Mouse (Mus musculus) urinary bladder, postnatal 4 days (tissue): ENCODE data around the gene 1110059E24Rik.
"Not testable (repeated sequence)": the region's sequence is repeated elsewhere in the genome, so short reads cannot be mapped to it uniquely, and the experiment has no call there.

ENCODE experiments used
- DNase-seq, 2 experiments: peaks; one replicate each; pipeline ENCODE4 v3.0.0; 2021 to 2022; ENCODE audit warnings: low spot score in 2 of 2

The 1110059E24Rik gene

DNA sequence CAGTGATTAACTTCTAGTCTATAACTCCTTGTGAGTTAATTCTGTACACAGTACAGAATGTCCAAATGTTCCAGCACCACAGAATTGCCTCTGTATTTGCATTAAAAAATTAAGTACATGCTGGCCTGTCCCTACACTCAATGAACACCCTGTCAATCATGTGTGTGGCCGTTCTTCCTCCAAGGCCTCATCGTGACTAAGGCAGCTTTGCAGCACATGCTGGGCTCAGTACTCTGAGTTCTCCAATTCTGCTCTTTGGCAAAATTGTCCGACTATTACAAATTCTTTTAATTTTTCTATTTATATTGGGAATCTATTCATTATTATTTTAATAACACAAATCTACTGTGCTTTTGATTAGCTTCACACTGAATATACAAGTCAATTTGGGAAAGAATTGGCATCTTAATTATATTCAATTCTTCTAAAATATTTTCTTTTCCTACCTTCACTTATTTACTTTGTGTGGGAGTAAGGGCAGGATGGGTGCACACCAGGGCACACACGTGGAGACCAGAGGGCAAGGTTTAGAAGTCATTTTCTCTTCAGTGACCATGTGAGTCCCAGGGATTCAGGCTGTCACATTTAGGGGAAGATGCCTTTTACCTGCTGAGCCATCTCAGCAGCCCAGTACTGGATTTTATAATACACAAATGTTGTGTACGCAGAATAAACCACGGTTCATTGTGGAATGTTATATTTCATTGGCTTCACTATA, 26.3 kb downstream of the 1110059E24Rik start:
- DNase-seq: no peak

DNA sequence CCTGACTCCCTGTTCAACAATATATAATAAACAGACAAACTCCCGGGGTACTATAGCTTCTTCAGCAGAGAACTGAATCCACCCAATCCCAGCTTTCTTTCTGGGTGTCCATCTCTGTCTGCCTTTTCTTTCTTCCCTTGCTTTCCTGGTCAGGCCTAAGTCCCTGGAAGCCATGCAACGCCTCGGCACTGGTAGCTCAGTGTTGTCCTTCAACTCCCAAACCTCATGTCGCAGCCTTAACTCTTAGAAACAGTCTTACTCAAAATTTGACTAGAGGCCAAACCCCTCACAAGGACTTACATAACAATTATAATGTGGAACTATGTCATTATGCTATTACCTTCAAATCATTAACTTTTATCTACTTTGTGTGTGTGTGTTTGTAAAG, 28.6 kb downstream of the 1110059E24Rik start:
- DNase-seq: no peak

DNA sequence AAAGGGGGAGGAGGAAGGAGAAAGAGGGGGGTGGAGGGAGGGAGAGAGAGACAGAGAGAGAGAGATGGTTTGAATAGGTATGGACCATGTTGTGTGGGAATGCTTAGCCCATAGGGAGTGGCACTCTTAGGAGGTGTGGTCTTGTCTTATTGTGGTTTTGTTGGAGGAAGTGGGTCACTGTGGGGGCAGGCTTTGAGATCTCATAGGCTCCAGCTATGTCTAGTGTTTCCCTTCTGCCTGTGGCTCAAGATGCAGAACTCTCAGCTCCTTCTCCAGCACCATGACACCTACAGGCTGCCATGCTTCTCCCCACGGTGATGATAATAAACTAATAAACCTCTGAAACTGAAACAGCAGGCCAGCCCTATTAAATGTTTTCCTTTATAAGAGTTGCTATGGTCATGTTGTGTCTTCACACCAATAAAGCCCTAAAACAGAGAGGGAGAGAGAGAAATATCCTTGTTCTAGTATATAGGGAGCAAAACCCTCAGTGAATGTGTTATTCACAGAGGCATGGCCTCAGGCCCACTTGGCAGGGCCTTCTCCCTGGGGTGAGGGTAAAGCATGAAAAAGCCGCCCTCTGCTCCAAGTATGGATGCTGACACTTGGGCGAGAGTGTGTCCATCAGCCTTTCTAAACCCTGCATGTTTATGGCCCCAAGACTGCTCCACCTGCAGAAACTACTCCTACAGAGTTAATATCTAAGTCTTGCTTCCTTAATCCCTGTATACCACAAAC, 29.2 kb downstream of the 1110059E24Rik start:
- DNase-seq: no peak

DNA sequence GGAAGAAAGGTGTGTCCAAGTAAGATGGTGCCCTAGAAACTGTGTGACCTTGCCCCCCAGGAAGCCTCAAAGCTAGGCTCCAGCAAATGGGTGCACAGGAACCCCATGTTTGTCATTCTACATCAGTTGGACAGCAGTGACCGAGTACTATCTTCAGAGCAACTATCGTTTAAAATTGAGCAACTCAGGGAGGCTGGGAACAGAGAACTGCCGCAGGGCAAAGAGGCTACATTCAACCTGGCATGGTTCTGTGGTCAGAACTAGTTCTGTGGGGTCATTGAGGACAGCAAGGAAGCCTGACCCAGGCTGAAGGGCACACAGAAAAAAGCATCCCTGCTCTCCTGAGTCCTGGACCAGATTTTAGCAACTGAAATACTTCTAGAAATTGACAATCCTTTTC, 37.0 kb downstream of the 1110059E24Rik start:
- DNase-seq: no peak

DNA sequence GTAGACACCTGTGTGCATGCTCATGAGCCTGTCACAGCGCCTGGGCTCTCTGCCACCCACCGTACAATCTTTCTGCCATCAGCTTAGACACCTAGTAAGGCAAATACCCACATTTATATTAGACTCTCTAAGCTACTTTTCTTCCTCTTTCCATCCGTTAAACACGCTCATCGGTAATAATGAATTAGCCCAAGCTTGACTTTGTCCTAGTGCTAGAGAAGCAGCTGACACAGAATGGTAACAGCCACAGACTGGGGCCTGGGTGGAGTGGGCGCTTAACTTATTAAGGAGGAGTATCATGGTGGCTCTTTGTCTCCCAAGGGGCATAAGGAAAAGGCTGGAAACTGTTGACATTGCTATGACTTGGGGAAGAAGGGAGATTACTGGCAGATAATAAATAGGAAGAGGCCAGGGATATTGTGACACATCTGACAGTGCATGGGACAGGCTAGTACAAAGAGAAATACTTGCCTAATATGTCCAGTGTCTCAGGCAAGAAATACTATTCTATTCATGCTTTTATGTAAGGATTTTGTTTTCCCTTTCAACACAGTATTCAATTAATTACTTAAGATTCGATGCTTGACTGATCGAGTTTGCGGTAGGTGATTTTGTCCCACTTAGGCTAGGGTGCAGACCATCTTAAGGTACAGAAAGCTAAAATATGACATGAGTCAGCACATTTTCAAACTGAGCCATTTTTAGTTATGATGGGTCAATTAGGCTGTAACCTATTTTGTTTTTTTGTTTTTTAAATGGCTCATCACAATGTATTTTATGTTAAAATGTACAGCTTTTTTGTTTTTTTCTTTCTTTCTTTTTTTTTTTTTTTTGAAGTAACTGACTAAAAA, 40.8 kb downstream of the 1110059E24Rik start:
- no peak for DNase-seq

DNA sequence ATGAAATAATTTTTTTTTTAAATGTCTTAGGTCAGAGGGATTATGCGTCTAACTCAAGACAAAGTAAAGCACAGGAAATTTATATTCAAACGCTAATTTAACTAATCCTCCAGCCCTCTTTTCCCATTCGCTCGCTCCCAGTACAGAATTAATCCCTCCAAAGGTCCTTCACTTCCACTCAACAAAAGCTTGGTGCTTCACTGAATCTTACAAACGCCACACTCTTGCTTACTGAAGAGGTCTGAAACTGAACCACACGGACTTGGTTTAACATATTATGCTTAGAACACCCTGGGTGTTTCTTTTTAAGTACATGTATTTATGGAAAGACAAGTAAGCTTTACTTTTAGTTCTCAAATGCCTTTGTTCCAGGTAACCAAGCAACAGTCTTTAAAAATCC, 41.5 kb downstream of the 1110059E24Rik start:
- DNase-seq: no peak

DNA sequence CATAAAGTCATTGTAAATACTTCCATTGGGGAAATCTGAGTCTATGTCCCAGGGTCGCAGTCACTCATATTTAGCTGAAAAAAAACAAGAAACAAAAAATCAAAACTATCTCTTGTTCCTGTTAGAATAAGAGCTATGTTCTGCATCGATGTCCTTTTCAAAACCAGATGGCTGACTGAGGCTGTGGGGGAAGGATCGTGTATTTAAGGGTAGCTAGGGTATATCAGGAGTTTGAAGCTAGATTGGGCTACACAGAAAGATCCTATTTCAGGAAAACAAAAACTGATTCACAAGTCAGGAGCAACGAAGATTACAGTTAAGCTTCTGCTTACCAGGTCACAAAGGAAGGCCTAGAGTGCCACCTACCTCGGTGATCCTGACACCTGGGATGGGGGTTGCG, 42.5 kb downstream of the 1110059E24Rik start:
- no peak for DNase-seq

DNA sequence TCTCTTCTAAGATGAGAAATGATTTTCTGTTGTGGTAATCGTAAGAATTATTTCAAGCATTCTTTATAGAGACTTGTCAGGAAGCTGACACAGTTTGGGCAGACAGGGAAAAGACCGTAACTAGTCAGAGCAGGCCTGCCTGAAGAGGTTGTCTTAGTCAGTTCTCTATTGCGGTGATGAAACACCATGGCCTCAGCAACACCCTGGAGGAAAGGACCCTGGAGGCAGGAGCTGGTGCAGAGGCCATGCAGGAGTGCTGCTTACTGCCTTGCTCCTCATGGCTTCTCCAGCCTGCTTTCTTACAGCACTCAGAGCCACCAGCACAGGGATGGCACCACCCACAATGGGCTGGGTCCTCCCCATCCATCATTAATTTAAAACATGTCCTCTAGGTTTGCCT, 47.5 kb downstream of the 1110059E24Rik start:
- no peak for DNase-seq

DNA sequence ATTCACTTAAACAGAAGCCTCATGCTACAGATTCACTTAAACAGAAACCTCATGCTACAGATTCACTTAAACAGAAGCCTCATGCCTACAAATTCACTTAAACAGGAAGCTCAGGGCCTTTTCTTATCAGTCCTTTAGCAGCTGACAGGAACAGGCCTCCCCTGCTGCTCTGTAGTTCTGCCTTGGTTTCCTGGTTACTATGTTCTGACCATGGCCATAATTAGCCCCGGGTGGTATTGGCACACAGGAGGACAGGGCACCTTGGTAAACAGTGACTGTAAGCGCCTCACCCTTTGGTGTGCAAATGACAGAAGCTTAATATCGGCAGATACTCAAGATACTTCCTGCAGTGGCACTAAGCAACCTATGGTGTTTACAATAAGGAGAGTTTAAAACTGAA, 48.9 kb downstream of the 1110059E24Rik start:
- DNase-seq: no peak

DNA sequence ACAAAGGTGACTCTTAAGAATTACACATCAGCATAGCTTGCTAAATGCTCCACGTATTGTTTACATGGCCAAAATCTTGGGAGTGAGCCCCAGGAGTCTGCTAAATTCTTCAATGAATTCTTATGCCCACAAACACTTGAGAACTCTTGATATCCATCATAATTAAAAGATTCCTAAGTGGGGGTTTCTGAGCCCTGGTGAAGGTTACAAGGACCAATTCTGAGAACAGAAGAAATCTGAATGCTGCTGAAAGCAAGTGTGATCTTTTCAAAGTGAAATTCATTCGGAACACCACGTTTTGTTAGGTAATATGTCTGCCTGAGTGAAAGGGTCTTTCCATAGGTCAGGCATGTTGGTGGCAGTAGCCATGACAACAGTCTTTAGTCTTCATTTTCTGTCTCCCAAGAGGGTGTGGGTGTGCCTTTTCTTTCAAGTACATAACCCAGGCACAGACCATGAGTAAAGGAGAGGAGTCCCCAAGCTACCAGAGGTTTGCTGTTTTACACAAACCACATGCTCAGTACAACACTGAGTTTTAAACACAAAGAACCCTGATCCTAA, 51.2 kb downstream of the 1110059E24Rik start:
- no peak for DNase-seq

DNA sequence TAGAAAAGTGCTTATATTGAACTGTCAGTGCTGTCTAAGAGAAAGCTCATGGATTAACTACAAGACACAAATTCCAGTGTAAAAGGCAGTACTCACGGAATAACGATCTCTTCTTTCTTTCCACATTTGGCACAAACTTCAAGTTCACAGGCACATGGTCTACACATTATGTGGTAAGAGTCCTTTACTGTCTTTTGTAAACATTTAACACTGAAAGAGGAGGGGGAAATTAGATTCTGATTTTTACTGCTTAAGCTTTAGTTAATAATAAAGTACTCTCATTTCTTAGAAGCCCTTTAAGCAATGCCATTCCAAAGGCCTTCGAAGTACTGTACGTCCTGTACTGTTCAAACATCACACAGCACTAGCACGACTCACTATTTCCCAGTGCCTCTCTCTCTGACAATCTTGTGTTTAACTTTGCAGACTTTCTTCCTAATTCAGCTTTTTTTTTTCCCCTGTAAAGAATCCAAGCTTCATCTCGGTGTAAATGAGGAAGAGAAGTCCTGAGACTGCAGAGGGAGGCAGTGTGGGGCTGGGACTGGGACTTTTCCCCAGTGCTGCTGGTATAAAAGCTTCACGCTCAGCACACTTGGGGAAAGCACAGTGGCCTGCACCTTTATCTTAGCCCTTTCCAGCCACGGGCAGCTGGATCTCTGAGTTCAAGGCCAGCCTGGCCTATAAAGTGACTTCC, 54.0 kb downstream of the 1110059E24Rik start:
- DNase-seq: no peak

DNA sequence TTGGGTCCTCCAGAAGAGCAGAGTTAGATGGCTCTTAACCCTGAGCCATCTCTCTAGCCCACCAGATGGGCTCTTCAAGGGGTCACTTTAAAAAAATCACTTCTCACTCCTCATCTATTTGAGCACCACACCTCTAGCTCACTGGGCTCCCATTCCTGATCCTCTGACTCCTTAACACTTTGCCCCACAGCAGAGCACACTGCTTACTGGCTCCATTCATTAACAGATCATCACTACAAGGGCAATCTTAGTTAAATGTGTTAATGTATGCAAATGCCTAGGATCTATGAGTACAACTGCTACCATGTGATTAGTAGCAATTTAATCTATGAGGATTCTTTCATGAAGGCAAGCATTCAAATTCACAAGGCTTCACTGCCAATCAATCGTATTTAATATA, 58.1 kb downstream of the 1110059E24Rik start:
- no peak for DNase-seq

DNA sequence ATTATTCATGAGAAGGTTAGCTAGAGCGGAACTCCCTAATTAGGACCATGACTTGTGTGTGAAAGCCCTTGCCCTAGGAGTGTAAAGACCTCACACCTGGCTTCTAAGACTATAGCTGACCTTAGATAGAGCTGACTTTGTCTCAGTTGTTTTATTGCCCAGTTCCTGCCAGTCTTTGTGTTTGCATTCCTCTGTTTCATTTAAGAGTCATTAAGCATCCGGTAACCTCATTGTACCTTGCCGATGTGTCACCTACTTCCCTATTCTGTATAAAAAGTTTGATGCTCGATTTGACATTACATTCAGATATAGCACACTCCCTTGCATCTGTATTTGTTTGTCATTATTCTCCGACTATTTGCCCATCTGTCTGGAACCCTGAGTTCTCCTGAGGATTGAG, 60.6 kb downstream of the 1110059E24Rik start:
- DNase-seq: not testable (repeated sequence)

DNA sequence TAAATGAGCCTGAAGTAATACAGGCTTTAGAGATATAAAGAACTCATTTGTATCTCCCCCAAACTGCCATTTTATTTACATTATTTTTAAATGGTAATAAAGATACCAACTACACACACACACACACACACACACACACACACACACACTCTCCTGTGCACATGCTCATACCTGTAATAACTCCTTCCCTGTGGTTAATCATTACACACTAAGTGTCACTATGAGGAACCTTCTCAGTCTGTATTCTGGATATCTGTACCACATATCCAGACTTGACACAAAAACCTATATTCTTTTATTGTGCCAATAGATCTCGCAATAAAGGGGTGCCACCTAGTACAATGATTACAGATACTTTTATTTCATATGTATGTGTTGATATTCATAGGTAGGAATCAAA, 62.9 kb downstream of the 1110059E24Rik start:
- no peak for DNase-seq

DNA sequence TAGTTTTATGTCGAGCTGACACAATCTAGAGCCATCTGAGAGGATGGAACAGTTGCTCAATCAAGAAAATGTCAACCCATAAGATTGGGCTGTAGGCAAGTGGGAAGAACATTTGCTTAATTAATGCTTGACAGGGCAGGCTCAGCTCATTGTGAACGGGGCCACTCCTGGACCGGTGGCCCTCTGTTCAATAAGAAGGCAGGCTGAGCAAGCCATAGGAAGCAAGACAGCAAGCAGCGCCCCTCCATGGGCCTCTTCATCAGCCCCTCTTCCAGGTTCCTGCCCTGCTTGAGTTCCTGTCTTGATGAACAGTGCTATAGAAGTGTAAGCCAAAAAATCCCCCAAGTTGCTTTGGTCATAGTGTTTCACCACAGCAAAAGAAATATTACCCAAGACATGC, 65.2 kb downstream of the 1110059E24Rik start:
- no peak for DNase-seq

DNA sequence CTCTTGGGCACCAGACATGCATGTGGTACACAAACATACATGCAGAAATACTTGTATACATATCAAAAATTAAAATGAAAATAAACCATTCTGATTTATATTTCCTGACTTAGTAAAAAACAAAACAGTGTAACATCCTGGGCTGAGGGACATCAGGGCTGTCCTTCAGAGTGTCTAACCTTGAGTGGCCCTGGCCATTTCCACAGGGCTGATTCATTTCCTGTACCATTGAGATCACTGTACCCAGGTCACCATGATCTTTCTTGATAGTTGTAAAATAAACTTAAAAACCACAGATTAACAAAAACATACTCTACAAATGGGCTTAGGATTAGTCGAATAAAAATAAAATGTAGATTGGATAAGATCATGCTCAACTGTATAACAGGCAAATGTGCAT, 66.2 kb downstream of the 1110059E24Rik start:
- no peak for DNase-seq

DNA sequence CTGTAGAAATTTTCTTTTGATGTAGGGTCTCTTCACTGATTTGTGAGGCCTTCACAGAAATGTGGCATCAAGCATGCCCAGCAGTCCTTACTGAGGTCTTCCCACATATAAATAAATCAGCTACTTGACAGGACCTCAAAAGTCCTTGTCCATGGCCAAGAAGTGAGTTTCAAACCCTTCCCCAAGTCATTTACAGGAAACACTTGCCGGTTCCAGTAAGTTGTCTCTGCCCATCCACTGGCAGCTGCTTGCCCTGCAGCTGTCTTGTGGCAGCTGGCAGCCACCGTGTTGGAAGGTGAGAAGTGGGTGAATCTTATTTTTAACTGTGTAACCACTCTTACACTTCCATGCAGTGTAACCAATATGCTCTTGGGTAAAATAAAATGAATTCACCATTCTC, 66.9 kb downstream of the 1110059E24Rik start:
- DNase-seq: no peak

DNA sequence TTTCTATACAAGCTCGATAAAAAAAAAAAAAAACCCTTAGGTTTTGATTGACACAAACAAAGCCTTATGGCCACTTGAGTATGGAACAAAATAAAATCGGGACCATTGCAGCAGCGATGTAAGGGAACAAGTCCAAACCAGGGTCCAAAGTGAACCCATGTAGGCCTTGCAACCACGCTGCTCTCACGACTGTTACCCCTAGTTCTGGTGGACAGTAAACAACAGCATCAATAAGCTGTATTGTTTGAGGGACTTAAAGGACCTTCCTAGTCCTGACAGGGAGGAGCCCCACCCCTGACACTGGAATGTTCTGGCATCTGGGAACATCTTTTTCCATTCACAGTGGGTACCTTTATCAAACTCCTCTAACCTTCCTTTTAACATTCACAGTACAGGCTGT, 68.8 kb downstream of the 1110059E24Rik start:
- DNase-seq: no peak

DNA sequence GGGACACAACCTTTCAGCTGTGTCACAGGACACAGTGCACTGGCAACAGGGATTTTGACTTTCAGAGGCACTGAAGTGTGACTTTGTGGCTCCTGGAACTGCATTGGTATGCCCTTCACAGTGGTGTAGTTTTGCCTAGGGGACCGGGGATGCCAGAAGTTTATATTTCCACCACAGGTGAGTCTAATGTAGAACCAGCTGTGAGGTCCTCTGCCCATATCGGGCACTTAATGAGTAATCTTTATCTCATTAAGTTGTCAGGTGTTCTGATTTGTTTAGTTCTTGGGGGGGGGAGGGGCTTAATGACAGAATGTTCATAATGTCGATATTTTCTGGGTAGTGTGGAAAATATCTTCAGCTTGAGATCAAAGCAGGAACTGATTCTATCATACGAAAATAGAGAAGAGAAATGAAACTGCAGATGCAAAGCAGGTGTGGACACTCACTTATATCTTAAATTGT, 69.2 kb downstream of the 1110059E24Rik start:
- DNase-seq: no peak

DNA sequence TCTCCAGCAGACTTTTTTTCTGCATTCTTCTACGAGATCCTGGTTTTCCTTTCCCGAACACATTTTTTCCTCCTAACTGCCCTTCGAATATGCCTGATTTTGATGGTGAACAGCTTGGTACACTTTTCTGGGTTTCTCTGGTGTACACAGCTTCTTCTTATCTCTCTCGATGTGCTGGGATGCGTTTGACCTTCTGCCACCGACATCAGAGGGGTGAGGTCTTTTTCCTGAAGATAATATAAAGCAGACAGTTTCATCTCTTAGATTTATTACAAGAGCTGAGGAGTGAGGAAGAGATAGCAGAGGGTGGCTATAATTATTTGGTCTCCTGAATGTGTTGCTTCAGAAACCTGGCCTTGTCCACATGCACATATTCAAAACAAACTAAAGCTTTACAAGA, 71.4 kb downstream of the 1110059E24Rik start:
- no peak for DNase-seq

DNA sequence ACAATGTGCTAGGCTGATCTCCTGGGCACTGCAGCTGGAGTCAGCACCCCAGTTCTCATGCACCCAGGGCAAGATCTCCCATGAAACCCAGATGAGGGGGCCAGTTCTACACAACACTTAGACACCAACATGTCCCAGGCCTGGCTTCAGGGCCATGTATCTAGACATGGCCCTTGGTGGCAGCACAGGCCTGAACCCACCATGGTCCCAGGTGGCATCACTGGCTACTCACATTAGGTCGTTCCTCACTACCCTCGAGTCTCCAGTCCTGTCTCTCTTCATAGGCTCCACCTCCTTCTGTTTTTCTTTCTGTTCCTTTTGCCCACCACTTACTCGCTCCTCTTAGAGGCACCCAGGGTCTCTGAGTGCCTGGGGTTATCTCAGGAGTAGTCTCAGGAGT, 72.9 kb downstream of the 1110059E24Rik start:
- no peak for DNase-seq

DNA sequence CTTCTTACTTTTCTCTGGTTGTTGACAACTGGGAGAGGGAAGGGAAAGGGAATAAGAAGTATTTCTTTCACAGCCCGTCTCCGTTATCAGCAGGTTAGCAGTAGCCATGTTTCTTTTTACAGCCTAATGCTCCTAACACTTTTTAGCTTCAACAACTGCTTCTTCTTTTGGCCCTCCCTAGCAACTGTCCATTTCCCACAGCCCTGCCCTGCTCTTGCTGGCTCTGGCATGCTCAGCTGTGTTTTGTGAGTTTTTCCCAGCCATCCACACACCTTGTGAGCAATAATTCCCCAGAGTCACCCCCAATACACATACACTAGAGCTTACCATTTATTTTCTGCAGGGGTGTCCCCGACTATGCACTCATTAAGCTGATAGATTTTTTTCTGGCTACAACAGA, 75.3 kb downstream of the 1110059E24Rik start:
- DNase-seq: no peak
